In the genomic region with DNA sequence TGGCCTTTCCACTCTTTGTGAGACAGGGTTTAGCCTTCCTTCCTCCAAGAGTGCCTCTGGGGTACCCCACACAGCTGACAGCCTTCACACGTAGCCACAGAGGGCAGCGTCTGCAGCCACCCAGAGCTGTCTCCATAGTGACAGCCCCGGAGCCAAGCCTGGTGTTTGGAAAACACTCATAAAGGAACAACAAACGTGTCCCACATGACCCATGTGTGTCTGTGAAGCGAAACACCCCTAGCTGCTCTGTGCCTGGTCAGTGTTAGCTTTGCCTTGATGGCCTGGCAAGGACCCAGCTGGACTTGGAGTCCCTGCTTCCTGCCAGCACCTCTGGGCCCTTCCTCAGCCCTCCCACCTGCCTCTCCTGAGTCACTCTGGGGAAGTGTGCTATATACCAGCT, we compare ENCODE assay signal across 7 mouse cellular contexts.
A peak's percentile ranks its signal among the peaks of the same experiment; 100 is the strongest.
DNase-seq lines count a peak whose midpoint lies in the region; ATAC-seq and TF ChIP-seq lines count a peak whose summit lies in the region.

No protein-coding gene starts in this region.

- H3K36me3 ChIP-seq in heart, embryonic 12.5 days: no peaks in the 10 kb centered on the region
- peaks cover 34% of the 10 kb centered on the region for H3K36me3 ChIP-seq in midbrain, embryonic 10.5 days

- H3K9me3 ChIP-seq in heart, embryonic 12.5 days (replicated peaks): no peaks in the 10 kb centered on the region
- no peaks in the 10 kb centered on the region for H3K9me3 ChIP-seq in midbrain, embryonic 10.5 days (replicated peaks)

- WGBS in cerebellum, adult 2 months: 28% methylated on average over 5 of the region's 5 CpGs
- 15% methylated on average over 5 of the region's 5 CpGs for WGBS in heart, embryonic 12.5 days
- 21% methylated on average over 5 of the region's 5 CpGs for whole genome bisulfite sequencing in midbrain, embryonic 10.5 days

- TF ChIP-seq POLR2A in cerebellum, adult 2 months (IDR thresholded peaks at IDR 0.05; ENCODE audit: borderline replicate concordance, insufficient read depth, low read length): no peak

- no peak overlapping the region for H3K4me3 ChIP-seq in cerebellum, adult 2 months (replicated peaks; ENCODE audit: insufficient read depth, low read depth, low read length)
- no peak overlapping the region for H3K4me3 ChIP-seq in heart, embryonic 12.5 days
- H3K4me3 ChIP-seq in midbrain, embryonic 10.5 days: 0 out of 2 replicates have a peak overlapping the region, but pooled peaks have one; percentile 0

- no peak overlapping the region for H3K4me2 ChIP-seq in heart, embryonic 12.5 days

- H3K27me3 ChIP-seq in cerebellum, adult 2 months (ENCODE audit: control insufficient read depth, insufficient read depth, low read length): no peaks in the 10 kb centered on the region
- peaks cover 27% of the 10 kb centered on the region for H3K27me3 ChIP-seq in heart, embryonic 12.5 days (replicated peaks)
- no peaks in the 10 kb centered on the region for H3K27me3 ChIP-seq in midbrain, embryonic 10.5 days (ENCODE audit: low read depth, poor library complexity, severe bottlenecking)

- H3K4me1 ChIP-seq in cerebellum, adult 2 months (ENCODE audit: control insufficient read depth, insufficient read depth, low read length): peaks cover 35% of the 10 kb centered on the region
- peaks cover 52% of the 10 kb centered on the region for H3K4me1 ChIP-seq in heart, embryonic 12.5 days (replicated peaks)
- H3K4me1 ChIP-seq in midbrain, embryonic 10.5 days: peaks cover 100% of the 10 kb centered on the region

- no peak for TF ChIP-seq CTCF in cerebellum, adult 2 months (IDR thresholded peaks at IDR 0.05; ENCODE audit: borderline replicate concordance, insufficient read depth, low read depth, low read length)

- peak; percentile 76 to 89 for DNase-seq in adrenal gland, adult (ENCODE audit: inconsistent age in 2 of 2, low spot score in 1 of 2)
- peak; percentile 45 to 56 for DNase-seq in cerebellum, adult 2 months
- DNase-seq in kidney, adult 8-10 months: peak; percentile 85 to 93
- peak; percentile 38 for DNase-seq in midbrain, embryonic 10.5 days (ENCODE audit: low spot score)

- no peak overlapping the region for H3K27ac ChIP-seq in cerebellum, adult 2 months (ENCODE audit: insufficient read depth, low read length)
- peak overlapping the region; percentile 14; the same call in 1 of the 2 replicates for H3K27ac ChIP-seq in heart, embryonic 12.5 days (ENCODE audit: poor library complexity, severe bottlenecking)
- peak overlapping the region; percentile 74 for H3K27ac ChIP-seq in midbrain, embryonic 10.5 days (replicated peaks)

- 0 out of 2 replicates have a peak, but pooled peaks have one; percentile 52 for ATAC-seq in heart, embryonic 12.5 days (ENCODE audit: insufficient number of reproducible peaks, low FRiP score)
- no peak for ATAC-seq in megakaryocyte-erythroid progenitor cell, adult 5-6 weeks (replicated peaks; ENCODE audit: low FRiP score, low TSS enrichment, poor library complexity, severe bottlenecking)
- ATAC-seq in erythroblast, adult 5-6 weeks (replicated peaks; ENCODE audit: low FRiP score, poor library complexity, severe bottlenecking): no peak

- peak overlapping the region; percentile 25; the same call in 1 of the 2 replicates for H3K9ac ChIP-seq in heart, embryonic 12.5 days

Comparison
In these comparisons a context has a peak if more than half of its experiments do, and no peak if none do; other contexts are left out.
1. DNase-seq: peak in every context shown above with its lines; median percentile 89 in kidney, adult 8-10 months; 82 in adrenal gland, adult; 50 in cerebellum, adult 2 months; 38 in midbrain, embryonic 10.5 days.